Mouse (Mus musculus) forebrain, postnatal 0 days (tissue): ENCODE results near the gene Pms1. TPM values are rescaled to one million over a fixed set of nuclear protein-coding genes. Genes with fewer than 3 reads are reported as not detected.
"Not testable (repeated sequence)": the region's sequence is repeated elsewhere in the genome, so short reads cannot be mapped to it uniquely, and the experiment has no call there.

ENCODE experiments used
- ATAC-seq: fragments of 200-750 bp; cut with Nextera tagmentation; 2 replicates; pipeline ENCODE4 v1.8.0; 2017; ENCODE audit warnings: mild to moderate bottlenecking, moderate library complexity
- DNase-seq: peaks from one replicate; pipeline ENCODE4 v3.0.0-alpha.2; 2015
- H3K27ac ChIP-seq: fragments of 300-500 bp; sonication (generic); 2 replicates; pipeline ENCODE4 v1.5.1; 2014; ENCODE audit warnings: low read depth, mild to moderate bottlenecking, antibody characterized with exemption, low read length, moderate library complexity, mixed read lengths
- H3K27me3 ChIP-seq: fragments of 300-500 bp; sonication (generic); 2 replicates; pipeline ENCODE4 v1.6.1; 2014; ENCODE audit warnings: mild to moderate bottlenecking, low read length, mixed read lengths; ENCODE audit not compliant: insufficient read depth
- H3K36me3 ChIP-seq: fragments of 300-500 bp; sonication (generic); 2 replicates; pipeline ENCODE4 v1.6.1; 2014; ENCODE audit warnings: mild to moderate bottlenecking, moderate library complexity; ENCODE audit not compliant: insufficient read depth
- H3K4me1 ChIP-seq: fragments of 300-500 bp; sonication (generic); 2 replicates; pipeline ENCODE4 v1.6.1; 2014; ENCODE audit warnings: antibody characterized with exemption; ENCODE audit not compliant: insufficient read depth
- H3K4me2 ChIP-seq: fragments of 300-500 bp; sonication (generic); 2 replicates; pipeline ENCODE4 v1.6.1; 2014; ENCODE audit warnings: low read depth, mild to moderate bottlenecking, moderate library complexity
- H3K4me3 ChIP-seq: fragments of 300-500 bp; sonication (generic); 2 replicates; pipeline ENCODE4 v1.5.1; 2014; ENCODE audit warnings: low read depth, low read length, mixed read lengths
- H3K9ac ChIP-seq: fragments of 300-500 bp; sonication (generic); 2 replicates; pipeline ENCODE4 v1.6.1; 2014; ENCODE audit warnings: mild to moderate bottlenecking
- H3K9me3 ChIP-seq: fragments of 300-500 bp; sonication (generic); 2 replicates; pipeline ENCODE4 v1.6.1; 2016; ENCODE audit warnings: low read length
- CTCF ChIP-seq: sonication (generic); IDR thresholded peaks from 2 replicates; pipeline ENCODE4 v1.5.1; 2016; ENCODE audit warnings: antibody characterized with exemption, control low read depth, low read depth
- WGBS: fragments of 180-500 bp; shearing (Covaris S2); extraction: QIAGEN DNeasy Blood & Tissue Kit; methylation state at CpG from one replicate; pipeline ENCODE4 v1.1.7; 2014; 5-methylcytosine and 5-hydroxymethylcytosine counted together
- polyA plus RNA-seq: library from polyadenylated mRNA; unstranded; fragments of >200 nt; fragmentation: Nextera tagmentation; extraction: Ambion mirVana; gene quantifications from 2 replicates; pipeline ENCODE4 v1.2.1, GENCODE M21; 2015
- total RNA-seq: library from RNA; depleted of rRNA; stranded (reverse); fragments of >200 nt; gene quantifications from 2 replicates; pipeline ENCODE4 v1.2.3, GENCODE M21; 2014

Pms1 gene
- total and polyA plus RNA-seq, 2 experiments from 2014 or later: 5.8 to 13.2 TPM

DNA sequence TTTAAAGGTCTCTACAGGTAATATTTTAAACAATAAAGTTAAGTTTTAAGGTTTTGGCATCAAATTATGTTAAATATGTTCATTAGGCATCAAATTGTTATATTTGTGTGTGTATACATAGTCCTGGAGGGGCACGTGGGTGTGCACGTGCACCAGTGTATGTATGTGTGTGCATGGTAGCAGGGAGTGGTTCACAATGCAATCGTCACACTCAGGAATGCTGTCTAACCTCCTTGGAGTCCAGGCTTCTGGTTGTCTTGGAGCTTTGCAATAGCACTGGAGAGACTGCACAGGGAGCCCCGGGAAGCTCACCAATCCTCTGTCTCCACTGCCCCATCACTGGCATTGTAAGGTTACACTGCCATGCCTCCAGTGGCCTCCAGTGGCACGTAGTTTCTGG, 26.4 kb upstream of the Pms1 start:
- Histone ChIP-seq H3K36me3 (0 out of 2 replicates have a peak, but pooled peaks cover 4% of the 10 kb centered on the region), H3K4me2 (no peak overlapping the region), H3K9ac (no peak overlapping the region), H3K4me1 (no peaks in the 10 kb centered on the region), H3K4me3 (no peak overlapping the region), H3K9me3 (no peaks in the 10 kb centered on the region), H3K27ac (no peak overlapping the region), H3K27me3 (no peaks in the 10 kb centered on the region)
- no peak for TF ChIP-seq CTCF
- WGBS: 92% methylated on average over 5 of the region's 5 CpGs
- DNase-seq: no peak
- ATAC-seq: no peak

- no peak overlapping the region for H3K4me2 ChIP-seq
- 97% methylated on average over 4 of the region's 4 CpGs for WGBS
- H3K9ac ChIP-seq: no peak overlapping the region
- H3K9me3 ChIP-seq: no peaks in the 10 kb centered on the region
- no peaks in the 10 kb centered on the region for H3K4me1 ChIP-seq
- H3K27ac ChIP-seq: no peak overlapping the region
- H3K27me3 ChIP-seq: no peaks in the 10 kb centered on the region
- no peak overlapping the region for H3K4me3 ChIP-seq
- no peak for DNase-seq
- no peak for ATAC-seq
- H3K36me3 ChIP-seq: peaks cover 11% of the 10 kb centered on the region; the same call in 1 of the 2 replicates
- no peak for TF ChIP-seq CTCF
Measured at GRCm38 (mm10) chr1:53321662-53322344, 25.0 kb upstream of the Pms1 start.

- peak within 1 kb of the TSS; percentile 70 for H3K9ac ChIP-seq
- ATAC-seq (peak; percentile 99), DNase-seq (peak; percentile 93)
- H3K36me3 ChIP-seq: peaks cover 6% of the 10 kb centered on the region; the same call in 1 of the 2 replicates
- H3K4me2 ChIP-seq: peak within 1 kb of the TSS; percentile 62
- 0 out of 2 replicates have a peak, but pooled peaks cover 6% of the 10 kb centered on the region for H3K4me1 ChIP-seq
- no peaks in the 10 kb centered on the region for H3K9me3 ChIP-seq
- no peaks in the 10 kb centered on the region for H3K27me3 ChIP-seq
- WGBS: 2% methylated on average over 27 of the region's 27 CpGs
- H3K4me3 ChIP-seq: peak within 1 kb of the TSS; percentile 72
- peak; percentile 56 for TF ChIP-seq CTCF
- H3K27ac ChIP-seq: peak within 1 kb of the TSS; percentile 78
Measured at GRCm38 (mm10) chr1:53312989-53313967, 16.5 kb upstream of the Pms1 start, which contains the start of gene Osgepl1. Gene Osgepl1, plus strand, starts transcription at chr1:53313624.

DNA sequence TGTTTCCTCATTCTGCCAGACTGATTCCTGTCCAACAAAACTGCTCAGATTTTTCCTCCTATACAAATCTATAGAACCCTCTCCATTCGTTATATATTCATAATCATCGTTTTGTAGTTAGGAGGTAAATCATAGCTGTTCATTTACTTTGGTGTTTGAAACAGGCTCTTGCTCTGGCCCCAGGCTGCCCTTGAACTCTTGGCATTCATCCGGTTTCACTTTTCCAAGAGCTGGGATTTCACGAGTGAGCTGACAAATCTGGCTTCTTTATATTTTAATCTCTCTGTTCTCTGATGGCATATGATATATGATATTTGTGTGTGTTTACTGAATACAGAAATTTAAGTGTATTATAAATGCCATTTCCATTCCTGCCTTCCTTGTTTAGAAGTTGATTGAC, 3.7 kb upstream of the Pms1 start:
- Histone ChIP-seq H3K4me3 (no peak overlapping the region), H3K4me2 (no peak overlapping the region), H3K9ac (no peak overlapping the region), H3K27me3 (no peaks in the 10 kb centered on the region), H3K4me1 (no peaks in the 10 kb centered on the region; the same call in 1 of the 2 replicates), H3K36me3 (no peaks in the 10 kb centered on the region), H3K27ac (no peak overlapping the region), H3K9me3 (no peaks in the 10 kb centered on the region)
- WGBS: 84% methylated on average over 4 of the region's 4 CpGs
- ATAC-seq (no peak), DNase-seq (no peak)
- TF ChIP-seq CTCF: no peak

DNA sequence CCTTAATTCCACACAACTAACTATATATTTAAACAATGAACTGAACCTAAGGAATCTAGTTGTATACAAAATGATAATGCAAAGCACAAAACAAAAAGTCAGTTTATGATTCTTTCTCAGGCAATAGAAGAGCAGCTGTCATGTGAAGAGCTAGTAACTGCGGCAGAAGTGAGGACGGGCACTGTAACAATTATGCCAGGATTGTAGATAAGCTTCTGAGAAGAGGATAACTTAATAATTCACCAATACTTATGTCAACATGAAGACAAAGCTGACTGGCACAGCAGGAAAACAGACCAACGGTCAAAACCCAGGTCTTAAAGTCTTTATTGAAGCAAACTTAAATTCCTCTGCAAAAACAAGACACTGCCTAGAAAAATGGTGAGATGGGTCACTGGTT, 5.6 kb downstream of the Pms1 start:
- no peaks in the 10 kb centered on the region for H3K9me3 ChIP-seq
- WGBS: 88% methylated on average over 3 of the region's 3 CpGs
- DNase-seq (no peak), ATAC-seq (no peak)
- H3K36me3 ChIP-seq: no peaks in the 10 kb centered on the region
- H3K4me2 ChIP-seq: no peak overlapping the region
- no peak overlapping the region for H3K4me3 ChIP-seq
- no peak overlapping the region for H3K9ac ChIP-seq
- H3K27me3 ChIP-seq: no peaks in the 10 kb centered on the region
- no peak for TF ChIP-seq CTCF
- no peaks in the 10 kb centered on the region for H3K4me1 ChIP-seq
- no peak overlapping the region for H3K27ac ChIP-seq

DNA sequence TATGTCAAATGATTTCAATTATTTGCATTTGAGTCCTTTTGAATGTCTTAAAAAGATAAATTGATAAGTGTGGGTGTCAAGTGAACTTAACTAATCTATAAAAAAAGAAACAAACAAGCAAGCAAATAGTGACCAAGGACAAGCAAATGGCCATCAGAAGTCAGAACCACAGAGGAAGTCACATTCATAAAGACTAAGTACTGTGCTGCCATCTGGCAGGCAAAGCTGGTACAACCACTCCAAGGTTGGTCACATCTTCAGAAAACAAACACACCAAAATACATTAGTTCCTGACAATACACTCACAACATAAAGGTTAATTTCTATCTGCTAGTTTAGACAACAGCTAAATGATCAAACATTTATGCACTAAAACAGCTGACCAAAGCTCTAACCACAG, 24.2 kb downstream of the Pms1 start:
- DNase-seq: peak; percentile 59
- peak; percentile 76 for TF ChIP-seq CTCF
- ATAC-seq: peak; percentile 40; the same call in 1 of the 2 replicates
- Histone ChIP-seq H3K4me2 (no peak overlapping the region), H3K27ac (no peak overlapping the region), H3K4me1 (no peaks in the 10 kb centered on the region), H3K9ac (no peak overlapping the region), H3K9me3 (no peaks in the 10 kb centered on the region), H3K36me3 (no peaks in the 10 kb centered on the region), H3K4me3 (no peak overlapping the region), H3K27me3 (no peaks in the 10 kb centered on the region)

- no peak overlapping the region for H3K4me3 ChIP-seq
- ATAC-seq (no peak), DNase-seq (no peak)
- no peaks in the 10 kb centered on the region for H3K27me3 ChIP-seq
- TF ChIP-seq CTCF: no peak
- H3K9me3 ChIP-seq: no peaks in the 10 kb centered on the region
- no peak overlapping the region for H3K4me2 ChIP-seq
- WGBS: 96% methylated on average over 3 of the region's 3 CpGs
- H3K4me1 ChIP-seq: no peaks in the 10 kb centered on the region
- no peak overlapping the region for H3K9ac ChIP-seq
- no peak overlapping the region for H3K27ac ChIP-seq
- no peaks in the 10 kb centered on the region for H3K36me3 ChIP-seq
Measured at GRCm38 (mm10) chr1:53269901-53270300, 26.9 kb downstream of the Pms1 start.

- not testable (repeated sequence) for H3K27me3 ChIP-seq, H3K4me2 ChIP-seq, H3K4me1 ChIP-seq, H3K4me3 ChIP-seq, ATAC-seq, H3K36me3 ChIP-seq, H3K9me3 ChIP-seq, DNase-seq, H3K9ac ChIP-seq, H3K27ac ChIP-seq
Measured at GRCm38 (mm10) chr1:53264958-53265612, 31.7 kb downstream of the Pms1 start.
